10 mouse cellular contexts compared by ENCODE assay signal in genomic region chr11:66982794-66983193, GRCm38 (mm10). TPM values are rescaled to one million over a fixed set of nuclear protein-coding genes. Genes with fewer than 3 reads are reported as not detected.
A peak's percentile ranks its signal among the peaks of the same experiment; 100 is the strongest.
DNase-seq lines count a peak whose midpoint lies in the region; ATAC-seq and TF ChIP-seq lines count a peak whose summit lies in the region.
"Had no signal": no experiment of that assay in that cellular context is flagged by ENCODE, and none has a peak within 500 bp of the region (broad histone marks: within the 10 kb centered on the region; RNA-seq: fewer than 3 reads in every experiment).

No protein-coding gene starts in this region.

- H3K4me1 ChIP-seq in cerebellum, adult 2 months (ENCODE audit: control insufficient read depth, insufficient read depth, low read length) = no peaks in the 10 kb centered on the region

- ATAC-seq in neutrophil, adult 5-6 weeks (ENCODE audit: extremely low read depth, insufficient number of reproducible peaks, low FRiP score, poor library complexity, severe bottlenecking) = peak; percentile 46; the same call in 1 of the 2 replicates

- H3K27me3 ChIP-seq in cerebellum, adult 2 months (ENCODE audit: control insufficient read depth, insufficient read depth, low read length) = no peaks in the 10 kb centered on the region

- H3K27ac ChIP-seq in cerebellum, adult 2 months (ENCODE audit: insufficient read depth, low read length) = no peak overlapping the region

- 65% methylated on average over 6 of the region's 6 CpGs for WGBS in cerebellum, adult 2 months

- TF ChIP-seq CTCF in cerebellum, adult 2 months (IDR thresholded peaks at IDR 0.05; ENCODE audit: borderline replicate concordance, insufficient read depth, low read depth, low read length) = peak; percentile 29

- DNase-seq in cerebellum, adult 2 months = no peak
- DNase-seq in cerebellum, adult 9-10 months = no peak
- DNase-seq in right cerebral cortex, postnatal 14 days = peak; percentile 12
- DNase-seq in right cerebral cortex, adult 2 months (ENCODE audit: low spot score in 2 of 2) = no peak
- peak; percentile 50 to 52 for DNase-seq in heart, adult 9 months (ENCODE audit: low spot score in 2 of 2)
- DNase-seq in kidney, postnatal 14 days = peak; percentile 61
- DNase-seq in adipocyte (ENCODE audit: low spot score) = no peak

- H3K4me3 ChIP-seq in cerebellum, adult 2 months (replicated peaks; ENCODE audit: insufficient read depth, low read depth, low read length) = no peak overlapping the region
- H3K4me3 ChIP-seq: erythroblast, embryonic 14.5 days had no signal

- TF ChIP-seq POLR2A in cerebellum, adult 2 months (IDR thresholded peaks at IDR 0.05; ENCODE audit: borderline replicate concordance, insufficient read depth, low read length) = no peak

RNA-seq across cellular contexts. Expression of gene Tmem238l, which starts 26.4 kb away (rescaled TPM):
- polyA plus RNA-seq in cerebellum, adult 2 months (2012; rRNA removed) = not detected in 2 replicates
- total RNA-seq in neutrophil, adult 5-6 weeks (2017) = not detected in 2 replicates
- polyA plus RNA-seq: erythroblast, embryonic 14.5 days; neural tube, embryonic 14.5 days had no signal

RNA-seq across cellular contexts. Expression of gene Tmem220, which starts 42.2 kb away (rescaled TPM):
- polyA plus RNA-seq in cerebellum, adult 2 months (2012; rRNA removed) = 0.75 and 1.5 TPM in 2 replicates
- total RNA-seq in neutrophil, adult 5-6 weeks (2017) = 1.1 and 2.8 TPM in 2 replicates
- polyA plus RNA-seq: erythroblast, embryonic 14.5 days had no signal

Comparison
In these comparisons a context has a peak if more than half of its experiments do, and no peak if none do; other contexts are left out.
1. DNase-seq: peak in right cerebral cortex, postnatal 14 days (single experiment), heart, adult 9 months (2 of 2) and kidney, postnatal 14 days (single experiment); none in cerebellum, adult 2 months (0 of 2), cerebellum, adult 9-10 months (single experiment), right cerebral cortex, adult 2 months (0 of 2) and adipocyte (single experiment).